Mouse (Mus musculus): ENCODE results near the gene Hhatl.

GRCm38 (mm10) chr9:121810081-121810821 lies 17.9 kb upstream of the Hhatl start:
- TF ChIP-seq FLI1 (IDR thresholded peaks at IDR 0.05; ENCODE audit: low read length) (no peak), GATA1 (IDR thresholded peaks at IDR 0.05; ENCODE audit: borderline replicate concordance, low read length) (no peak)

Data from megakaryocyte, embryonic 14.5 days (primary cell).